Mouse (Mus musculus) liver, embryonic 16.5 days (tissue): ENCODE data around the gene Zfp768. TPM values are rescaled to one million over a fixed set of nuclear protein-coding genes. Genes with fewer than 3 reads are reported as not detected.

ENCODE experiments used
- ATAC-seq: fragments of 200-750 bp; cut with Nextera tagmentation; 2 replicates; pipeline ENCODE4 v1.8.0; 2017; ENCODE audit warnings: low read depth, mild to moderate bottlenecking, moderate number of reproducible peaks, moderate library complexity
- H3K27ac ChIP-seq: fragments of 300-500 bp; sonication (generic); 2 replicates; pipeline ENCODE4 v1.5.1; 2014; ENCODE audit warnings: mild to moderate bottlenecking, low read length
- H3K27me3 ChIP-seq: fragments of 300-500 bp; sonication (generic); 2 replicates; pipeline ENCODE4 v1.6.1; 2014; ENCODE audit warnings: low read depth, low read length, mixed read lengths; ENCODE audit not compliant: control insufficient read depth, insufficient read depth
- H3K36me3 ChIP-seq: fragments of 300-500 bp; sonication (generic); 2 replicates; pipeline ENCODE4 v1.6.1; 2014; ENCODE audit warnings: mild to moderate bottlenecking; ENCODE audit not compliant: control insufficient read depth, insufficient read depth
- H3K4me1 ChIP-seq: fragments of 300-500 bp; sonication (generic); 2 replicates; pipeline ENCODE4 v1.6.1; 2014; ENCODE audit warnings: low read depth, low read length, mixed read lengths; ENCODE audit not compliant: control insufficient read depth
- H3K4me2 ChIP-seq: fragments of 300-500 bp; sonication (generic); 2 replicates; pipeline ENCODE4 v1.6.1; 2014; ENCODE audit warnings: low read depth, low read length, mixed read lengths
- H3K4me3 ChIP-seq: fragments of 300-500 bp; sonication (generic); 2 replicates; pipeline ENCODE4 v1.5.1; 2014; ENCODE audit warnings: low read depth, mild to moderate bottlenecking, low read length
- H3K9ac ChIP-seq: fragments of 300-500 bp; sonication (generic); 2 replicates; pipeline ENCODE4 v1.6.1; 2014; ENCODE audit warnings: low read depth, low read length
- H3K9me3 ChIP-seq: fragments of 300-500 bp; sonication (generic); replicated peaks from 2 replicates; pipeline ENCODE4 v1.6.1; 2016; ENCODE audit warnings: low read length; ENCODE audit not compliant: control insufficient read depth
- WGBS: fragments of 180-500 bp; shearing (Covaris S2); extraction: QIAGEN DNeasy Blood & Tissue Kit; methylation state at CpG from one replicate; pipeline ENCODE4 v1.1.7; 2014; ENCODE audit not compliant: insufficient replicate concordance; 5-methylcytosine and 5-hydroxymethylcytosine counted together
- polyA plus RNA-seq: library from polyadenylated mRNA; unstranded; fragments of >200 nt; fragmentation: Nextera tagmentation; extraction: Ambion mirVana; gene quantifications from 2 replicates; pipeline ENCODE4 v1.2.1, GENCODE M21; 2015

Gene Zfp768
- polyA plus RNA-seq, 1 experiment from 2014 or later = 4.2 TPM

- H3K36me3 ChIP-seq = no peaks in the 10 kb centered on the region
- WGBS = 50% methylated on average over 5 of the region's 5 CpGs
- H3K9me3 ChIP-seq = no peaks in the 10 kb centered on the region
- no peak overlapping the region for H3K9ac ChIP-seq
- H3K4me3 ChIP-seq = peak overlapping the region; percentile 45
- no peaks in the 10 kb centered on the region; the same call in none of the 2 replicates for H3K4me1 ChIP-seq
- no peaks in the 10 kb centered on the region for H3K27me3 ChIP-seq
- peak; percentile 27; the same call in 1 of the 2 replicates for ATAC-seq
- no peak overlapping the region; the same call in 1 of the 2 replicates for H3K27ac ChIP-seq
- peak overlapping the region; percentile 39; the same call in 1 of the 2 replicates for H3K4me2 ChIP-seq
These were observed 48.4 kb downstream of the Zfp768 start for GRCm38 (mm10) chr7:127296786-127297555.

GRCm38 (mm10) chr7:127296098-127296497 lies 49.3 kb downstream of the Zfp768 start, which contains the start of gene Itgal:
TSS of gene Itgal (plus strand) at chr7:127296260.
- Histone ChIP-seq H3K4me2 (peak within 1 kb of the TSS; percentile 39; the same call in 1 of the 2 replicates), H3K27me3 (no peaks in the 10 kb centered on the region), H3K4me1 (no peaks in the 10 kb centered on the region; the same call in none of the 2 replicates), H3K36me3 (no peaks in the 10 kb centered on the region), H3K9ac (no peak within 1 kb of the TSS), H3K9me3 (no peaks in the 10 kb centered on the region), H3K27ac (peak within 1 kb of the TSS; percentile 74), H3K4me3 (peak within 1 kb of the TSS; percentile 45)
- ATAC-seq = peak; percentile 48; the same call in 1 of the 2 replicates
- 18% methylated on average over 11 of the region's 11 CpGs for WGBS

Other genes with a start within 250 kb of the Zfp768 start
- 74.1 and 76.6 TPM in 2 replicates for gene Qprt, start 223.4 kb downstream of the Zfp768 start, polyA plus RNA-seq
- 5.5 and 6.3 TPM in 2 replicates for gene Spn, start 207.8 kb downstream of the Zfp768 start, polyA plus RNA-seq
- gene Cd2bp2, start 149.5 kb downstream of the Zfp768 start, polyA plus RNA-seq = 17.4 and 18.1 TPM in 2 replicates
- gene Tbc1d10b, start 137.1 kb downstream of the Zfp768 start, polyA plus RNA-seq = 13.7 and 15.1 TPM in 2 replicates
- 61.0 and 92.3 TPM in 2 replicates for gene Mylpf, start 136.7 kb downstream of the Zfp768 start, polyA plus RNA-seq
- 5.7 and 5.9 TPM in 2 replicates for gene Zfp553, start 112.5 kb downstream of the Zfp768 start, polyA plus RNA-seq
- 10.1 and 11.1 TPM in 2 replicates for gene Sept1, start 112.5 kb downstream of the Zfp768 start, polyA plus RNA-seq
- gene Zfp771, start 101.3 kb downstream of the Zfp768 start, polyA plus RNA-seq = 11.0 and 13.8 TPM in 2 replicates
- gene Dctpp1, start 84.9 kb downstream of the Zfp768 start, polyA plus RNA-seq = 79.8 and 83.4 TPM in 2 replicates
- 164 and 180 TPM in 2 replicates for gene Sephs2, start 71.5 kb downstream of the Zfp768 start, polyA plus RNA-seq
- 5.4 and 6.7 TPM in 2 replicates for gene Itgal, start 49.3 kb downstream of the Zfp768 start, polyA plus RNA-seq
- gene Zfp747, start 30.5 kb upstream of the Zfp768 start, polyA plus RNA-seq = 1.7 and 2.0 TPM in 2 replicates
- gene 9130019O22Rik, start 41.6 kb upstream of the Zfp768 start, polyA plus RNA-seq = 1.3 TPM in 2 replicates
- gene E430018J23Rik, start 48.0 kb upstream of the Zfp768 start, polyA plus RNA-seq = 1.8 and 1.9 TPM in 2 replicates
- 1.3 and 1.4 TPM in 2 replicates for gene Zfp764, start 61.2 kb upstream of the Zfp768 start, polyA plus RNA-seq
- 8.0 and 8.3 TPM in 2 replicates for gene Zfp688, start 76.5 kb upstream of the Zfp768 start, polyA plus RNA-seq
- 2.2 and 2.9 TPM in 2 replicates for gene Zfp689, start 103.6 kb upstream of the Zfp768 start, polyA plus RNA-seq
- 18.6 and 22.8 TPM in 2 replicates for gene Prr14, start 114.0 kb upstream of the Zfp768 start, polyA plus RNA-seq
- gene Fbrs, start 133.6 kb upstream of the Zfp768 start, polyA plus RNA-seq = 4.0 and 4.9 TPM in 2 replicates
- gene Srcap, start 166.4 kb upstream of the Zfp768 start, polyA plus RNA-seq = 12.2 and 13.6 TPM in 2 replicates
- 5.1 and 5.5 TPM in 2 replicates for gene Gm42715, start 174.0 kb upstream of the Zfp768 start, polyA plus RNA-seq
- gene Tmem265, start 215.8 kb upstream of the Zfp768 start, polyA plus RNA-seq = 2.9 and 4.3 TPM in 2 replicates
- gene Phkg2, start 227.8 kb upstream of the Zfp768 start, polyA plus RNA-seq = 19.7 and 21.1 TPM in 2 replicates
- 5.9 and 6.5 TPM in 2 replicates for gene Ccdc189, start 243.0 kb upstream of the Zfp768 start, polyA plus RNA-seq
- gene Rnf40, start 243.2 kb upstream of the Zfp768 start, polyA plus RNA-seq = 17.5 and 18.0 TPM in 2 replicates